In the genomic region with DNA sequence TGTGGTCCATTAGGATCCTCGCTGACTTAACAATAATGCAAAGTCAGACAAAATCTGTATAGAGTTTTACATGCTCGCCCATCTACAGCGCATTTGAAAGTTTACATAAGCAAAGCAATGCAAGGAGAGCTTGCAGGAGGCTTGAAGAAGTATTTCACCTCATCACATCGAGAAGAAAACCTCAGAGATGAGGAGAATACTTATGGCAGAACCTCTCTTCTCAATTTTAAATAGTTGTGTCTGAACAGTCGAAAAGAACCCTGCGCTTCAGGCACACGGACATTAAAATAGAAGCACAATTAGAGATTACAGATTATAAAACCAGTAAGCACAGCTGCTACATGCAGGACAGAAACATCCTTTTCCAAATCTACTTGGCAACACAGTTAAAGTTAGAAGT, we compare ENCODE assay signal across 28 mouse cellular contexts.
"Had no signal": no experiment of that assay in that cellular context is flagged by ENCODE, and none has a peak within 500 bp of the region (broad histone marks: within the 10 kb centered on the region; RNA-seq: fewer than 3 reads in every experiment).

No protein-coding gene starts in this region.

- H3K4me3 ChIP-seq: embryonic facial prominence, embryonic 10.5 days; embryonic facial prominence, embryonic 12.5 days; embryonic facial prominence, embryonic 13.5 days; embryonic facial prominence, embryonic 15.5 days; erythroblast, embryonic 14.5 days; forebrain, embryonic 10.5 days; forebrain, embryonic 12.5 days; forebrain, embryonic 13.5 days; forebrain, embryonic 15.5 days; gastrocnemius, adult 2 months; heart, adult 2 months had no signal

- DNase-seq: cerebellum, adult 2 months; cerebellum, adult 8-10 months; cerebellum, adult 9-10 months; cerebellum, adult 9-11 months; cerebellum, postnatal 10 days; cerebellum, postnatal 14 days; cerebellum, postnatal 25 days; cerebellum, postnatal 36 days; embryo, embryonic 11 days; forebrain, postnatal 0 days; gastrocnemius, adult 2 months; gastrocnemius, postnatal 10 days; gastrocnemius, postnatal 14 days; gastrocnemius, postnatal 25 days; gastrocnemius, postnatal 36 days; heart, adult 18-20 months; heart, adult 2 months had no signal

- ATAC-seq: forebrain, embryonic 13.5 days; forebrain, embryonic 14.5 days; forebrain, embryonic 15.5 days; forebrain, embryonic 16.5 days; forebrain, postnatal 0 days had no signal

- H3K27ac ChIP-seq: embryonic facial prominence, embryonic 10.5 days; embryonic facial prominence, embryonic 12.5 days; embryonic facial prominence, embryonic 13.5 days; embryonic facial prominence, embryonic 15.5 days; forebrain, embryonic 10.5 days; forebrain, embryonic 12.5 days; forebrain, embryonic 13.5 days; forebrain, embryonic 15.5 days; gastrocnemius, adult 2 months; heart, adult 2 months had no signal
